Mouse (Mus musculus) R1 (cell line): Measurements from ENCODE around the gene Cox8a.

Experiments used
- DNase-seq: peaks from one replicate; pipeline ENCODE4 v3.0.0-alpha.2; 2018; ENCODE audit warnings: low read depth, low spot score

Gene Cox8a

GRCm38 (mm10) chr19:7185715-7186291, 31.6 kb downstream of the Cox8a start:
- DNase-seq: no peak

- DNase-seq: no peak
These were observed 32.4 kb downstream of the Cox8a start for GRCm38 (mm10) chr19:7185059-7185458.

GRCm38 (mm10) chr19:7183419-7183818, 34.0 kb downstream of the Cox8a start:
- no peak for DNase-seq

- peak; percentile 73 for DNase-seq
These were observed 35.0 kb downstream of the Cox8a start for GRCm38 (mm10) chr19:7182273-7182949.

GRCm38 (mm10) chr19:7181496-7181895, 35.9 kb downstream of the Cox8a start:
- no peak for DNase-seq

GRCm38 (mm10) chr19:7180756-7181405, 36.5 kb downstream of the Cox8a start:
- DNase-seq: no peak

GRCm38 (mm10) chr19:7178841-7179452, 38.5 kb downstream of the Cox8a start:
- DNase-seq: no peak

- no peak for DNase-seq
These were observed 39.5 kb downstream of the Cox8a start for GRCm38 (mm10) chr19:7177804-7178511.

GRCm38 (mm10) chr19:7176041-7176696, 41.2 kb downstream of the Cox8a start:
- peak; percentile 49 for DNase-seq

- peak; percentile 64 for DNase-seq
These were observed 45.2 kb downstream of the Cox8a start for GRCm38 (mm10) chr19:7172051-7172866.

GRCm38 (mm10) chr19:7171447-7171846, 46.0 kb downstream of the Cox8a start:
- DNase-seq: peak; percentile 55

- no peak for DNase-seq
These were observed 46.5 kb downstream of the Cox8a start for GRCm38 (mm10) chr19:7170916-7171315.

GRCm38 (mm10) chr19:7168423-7168822, 49.0 kb downstream of the Cox8a start:
- DNase-seq: no peak

- DNase-seq: no peak
These were observed 50.6 kb downstream of the Cox8a start for GRCm38 (mm10) chr19:7166767-7167166.

GRCm38 (mm10) chr19:7166200-7166711, 51.2 kb downstream of the Cox8a start:
- peak; percentile 26 for DNase-seq

GRCm38 (mm10) chr19:7165509-7166199, 51.8 kb downstream of the Cox8a start:
- DNase-seq: no peak
